Mouse (Mus musculus) erythroblast, embryonic 14.5 days (primary cell): Measurements from ENCODE around the gene Aoc3.

ENCODE experiments used
- GATA1 ChIP-seq: IDR thresholded peaks from 2 replicates; pipeline ENCODE4 v1.6.1; 2012; ENCODE audit warnings: low read length, inconsistent platforms, mixed read lengths
- TAL1 ChIP-seq: IDR thresholded peaks from 3 replicates; pipeline ENCODE4 v1.6.1; 2012; ENCODE audit warnings: low read length, inconsistent platforms, mixed read lengths

DNA sequence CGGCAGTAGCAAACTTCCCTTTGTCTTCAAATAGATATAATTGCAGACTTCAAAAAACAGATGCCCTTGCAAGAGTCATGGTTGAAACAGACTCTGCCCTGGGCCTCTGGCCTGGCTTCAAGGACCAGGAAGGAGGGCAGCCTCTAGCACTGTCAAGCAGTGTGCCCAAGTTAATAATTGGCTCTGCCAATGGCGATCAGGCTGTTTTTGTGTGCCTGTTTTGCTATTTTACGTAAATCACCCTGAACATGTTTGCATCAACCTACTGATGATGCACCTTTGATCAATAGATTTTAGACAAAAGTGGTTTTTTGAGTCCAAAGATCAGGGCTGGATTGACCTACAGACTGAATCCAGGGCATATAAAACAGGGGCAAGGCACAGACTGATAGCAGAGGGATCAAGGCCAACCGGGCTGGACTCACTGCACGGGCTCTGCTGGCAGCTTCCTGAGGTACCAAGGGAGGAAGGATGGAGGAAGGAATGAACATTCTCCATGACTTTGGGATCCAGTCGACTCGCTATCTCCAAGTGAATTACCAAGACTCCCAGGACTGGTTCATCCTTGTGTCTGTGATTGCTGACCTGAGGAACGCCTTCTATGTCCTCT lies 37.0 kb downstream of the Aoc3 start, which contains the start of gene G6pc:
- no peak for TF ChIP-seq TAL1
- no peak for TF ChIP-seq GATA1
